Comparison of ENCODE assay signal across 11 mouse cellular contexts in the genomic region with DNA sequence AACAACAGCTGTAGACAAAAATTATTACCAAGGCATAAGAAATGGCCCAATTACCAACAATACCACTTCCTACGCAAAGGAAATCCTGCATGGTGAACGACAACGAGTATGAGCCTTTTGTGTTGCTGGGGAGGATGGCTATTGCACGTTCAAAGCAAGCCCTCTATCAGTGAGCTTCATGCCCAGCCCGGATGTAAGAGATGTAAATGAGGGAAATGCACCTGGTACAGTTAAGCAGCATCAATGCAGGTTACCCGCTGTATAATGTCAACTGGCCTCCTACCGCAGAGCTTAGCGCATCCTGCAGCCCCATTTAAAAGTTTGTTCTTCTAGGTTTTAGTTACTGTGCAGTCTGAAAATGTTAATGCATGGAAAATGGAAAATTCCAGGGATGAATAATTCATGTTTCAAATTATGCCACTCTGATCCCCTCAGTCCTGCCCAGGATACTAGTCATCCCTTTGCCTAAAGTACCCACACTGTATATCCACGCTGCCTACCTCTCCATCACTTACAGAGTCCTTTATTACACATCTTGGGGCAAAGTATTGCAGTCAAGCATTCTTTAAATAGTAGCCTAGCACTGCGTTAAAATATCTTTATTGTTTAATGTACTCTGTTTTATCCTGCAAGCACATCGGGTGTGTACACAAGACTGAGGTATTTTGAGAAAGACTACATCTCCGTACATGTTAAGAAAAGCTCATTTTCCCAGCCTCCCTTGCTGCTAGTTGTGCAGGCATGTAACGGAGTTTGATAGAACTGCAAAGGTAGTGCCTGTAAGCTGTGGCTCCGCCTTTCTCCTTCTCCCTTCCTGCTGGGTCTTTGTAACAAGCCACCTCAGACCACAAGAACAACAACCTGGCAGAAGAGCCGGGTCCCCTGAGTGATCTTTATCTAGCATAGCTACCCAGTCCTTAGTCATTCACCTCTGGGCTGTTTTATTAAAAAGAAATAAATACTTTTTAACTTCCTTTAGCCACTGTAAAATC. TPM values are rescaled to one million over a fixed set of nuclear protein-coding genes. Genes with fewer than 3 reads are reported as not detected.
DNase-seq lines count a peak whose midpoint lies in the region; ATAC-seq and TF ChIP-seq lines count a peak whose summit lies in the region.
"Had no signal": no experiment of that assay in that cellular context is flagged by ENCODE, and none has a peak within 500 bp of the region (broad histone marks: within the 10 kb centered on the region; RNA-seq: fewer than 3 reads in every experiment).

No protein-coding gene starts in this region.

- no peak overlapping the region for H3K9ac ChIP-seq in hindbrain, embryonic 13.5 days
- H3K9ac ChIP-seq in midbrain, embryonic 15.5 days = no peak overlapping the region

- no peak for TF ChIP-seq POLR2A in cerebellum, adult 2 months (IDR thresholded peaks at IDR 0.05; ENCODE audit: borderline replicate concordance, insufficient read depth, low read length)

- H3K27me3 ChIP-seq in hindbrain, embryonic 13.5 days = no peaks in the 10 kb centered on the region
- no peaks in the 10 kb centered on the region for H3K27me3 ChIP-seq in hindbrain, embryonic 10.5 days (ENCODE audit: insufficient read depth, poor library complexity, severe bottlenecking)
- H3K27me3 ChIP-seq in midbrain, embryonic 15.5 days (replicated peaks) = no peaks in the 10 kb centered on the region
- no peaks in the 10 kb centered on the region for H3K27me3 ChIP-seq in cerebellum, adult 2 months (ENCODE audit: control insufficient read depth, insufficient read depth, low read length)

- WGBS in hindbrain, embryonic 13.5 days = 58% methylated on average over 15 of the region's 15 CpGs
- WGBS in hindbrain, embryonic 10.5 days = 68% methylated on average over 15 of the region's 15 CpGs
- WGBS in midbrain, embryonic 15.5 days = 39% methylated on average over 15 of the region's 15 CpGs
- 81% methylated on average over 15 of the region's 15 CpGs for WGBS in cerebellum, adult 2 months

- H3K4me2 ChIP-seq in hindbrain, embryonic 13.5 days = no peak overlapping the region
- peak overlapping the region; percentile 21 for H3K4me2 ChIP-seq in midbrain, embryonic 15.5 days

- H3K4me1 ChIP-seq in hindbrain, embryonic 13.5 days (replicated peaks) = peaks cover 59% of the 10 kb centered on the region
- H3K4me1 ChIP-seq in hindbrain, embryonic 10.5 days (replicated peaks) = peaks cover 8% of the 10 kb centered on the region; the same call in 1 of the 2 replicates
- H3K4me1 ChIP-seq in midbrain, embryonic 15.5 days = peaks cover 42% of the 10 kb centered on the region
- H3K4me1 ChIP-seq in cerebellum, adult 2 months (ENCODE audit: control insufficient read depth, insufficient read depth, low read length) = no peaks in the 10 kb centered on the region; the same call in 1 of the 2 replicates

- no peak for DNase-seq in hindbrain, embryonic 10.5 days (ENCODE audit: low spot score)
- DNase-seq in thymus, postnatal 25 days = peak; percentile 37
- no peak for DNase-seq in kidney, postnatal 4 days
- no peak for DNase-seq in ovary, postnatal 10 days (ENCODE audit: low spot score)
- no peak for DNase-seq in cerebellum, adult 2 months
- DNase-seq: cerebellum, adult 11 months; gastrocnemius, postnatal 36 days; lung, postnatal 36 days had no signal

- no peaks in the 10 kb centered on the region for H3K9me3 ChIP-seq in hindbrain, embryonic 13.5 days
- H3K9me3 ChIP-seq in hindbrain, embryonic 10.5 days = no peaks in the 10 kb centered on the region
- no peaks in the 10 kb centered on the region for H3K9me3 ChIP-seq in midbrain, embryonic 15.5 days

- ATAC-seq in hindbrain, embryonic 13.5 days (ENCODE audit: low FRiP score) = peak; percentile 37; the same call in 1 of the 2 replicates
- peak; percentile 61 for ATAC-seq in common myeloid progenitor, adult 5-6 weeks (replicated peaks; ENCODE audit: low read depth, poor library complexity, severe bottlenecking)
- peak; percentile 43 for ATAC-seq in midbrain, embryonic 15.5 days (replicated peaks)

- peak overlapping the region; percentile 78 for H3K27ac ChIP-seq in hindbrain, embryonic 13.5 days
- no peak overlapping the region for H3K27ac ChIP-seq in hindbrain, embryonic 10.5 days
- peak overlapping the region; percentile 61 for H3K27ac ChIP-seq in midbrain, embryonic 15.5 days
- no peak overlapping the region for H3K27ac ChIP-seq in cerebellum, adult 2 months (ENCODE audit: insufficient read depth, low read length)

- H3K4me3 ChIP-seq in hindbrain, embryonic 13.5 days = no peak overlapping the region
- no peak overlapping the region for H3K4me3 ChIP-seq in hindbrain, embryonic 10.5 days
- H3K4me3 ChIP-seq in midbrain, embryonic 15.5 days = no peak overlapping the region
- no peak overlapping the region for H3K4me3 ChIP-seq in cerebellum, adult 2 months (replicated peaks; ENCODE audit: insufficient read depth, low read depth, low read length)

- H3K36me3 ChIP-seq in hindbrain, embryonic 13.5 days = peaks cover 16% of the 10 kb centered on the region
- H3K36me3 ChIP-seq in hindbrain, embryonic 10.5 days = peaks cover 31% of the 10 kb centered on the region
- H3K36me3 ChIP-seq in midbrain, embryonic 15.5 days (replicated peaks) = peaks cover 5% of the 10 kb centered on the region; the same call in 1 of the 2 replicates

- TF ChIP-seq CTCF in cerebellum, adult 2 months (IDR thresholded peaks at IDR 0.05; ENCODE audit: borderline replicate concordance, insufficient read depth, low read depth, low read length) = no peak

RNA-seq across cellular contexts. Expression of a gene that starts 15.2 kb away (rescaled TPM):
- 374 and 390 TPM in 2 replicates for polyA plus RNA-seq in hindbrain, embryonic 13.5 days (2015; fragmentation: Nextera tagmentation; extraction: Ambion mirVana)
- 105 and 141 TPM in 2 replicates for polyA plus RNA-seq in hindbrain, embryonic 10.5 days (2016; fragmentation: Nextera tagmentation; extraction: Ambion mirVana)
- total RNA-seq in common myeloid progenitor, adult 5-6 weeks (2017) = 38.7 TPM in 2 replicates
- 452 and 467 TPM in 2 replicates for polyA plus RNA-seq in midbrain, embryonic 15.5 days (2015; fragmentation: Nextera tagmentation; extraction: Ambion mirVana)
- polyA plus RNA-seq in cerebellum, adult 2 months (2012; rRNA removed) = 62.7 and 64.5 TPM in 2 replicates

Comparison
In these comparisons a context has a peak if more than half of its experiments do, and no peak if none do; other contexts are left out.
1. H3K27ac ChIP-seq: peak in hindbrain, embryonic 13.5 days (single experiment) and midbrain, embryonic 15.5 days (single experiment); none in hindbrain, embryonic 10.5 days (single experiment) and cerebellum, adult 2 months (single experiment).
2. Peak in every context shown above with its lines, with median percentiles within 50 percentile points of each other: ATAC-seq.